Mouse (Mus musculus): ENCODE results near the gene Zfp160. TPM values are rescaled to one million over a fixed set of nuclear protein-coding genes. Genes with fewer than 3 reads are reported as not detected.

The Zfp160 gene
- total RNA-seq, 2 experiments from 2014 or later = 18.3 to 23.4 TPM

Other genes starting within 250 kb of the Zfp160 start
- not detected in 2 replicates for gene Vmn1r228, start 222.7 kb upstream of the Zfp160 start, total RNA-seq (2015)
- not detected in 2 replicates for gene Vmn1r228, start 222.7 kb upstream of the Zfp160 start, total RNA-seq (2017)
- not detected in 2 replicates for gene Vmn1r229, start 197.3 kb upstream of the Zfp160 start, total RNA-seq (2015)
- not detected in 2 replicates for gene Vmn1r229, start 197.3 kb upstream of the Zfp160 start, total RNA-seq (2017)
- not detected in 2 replicates for gene Vmn1r230, start 168.5 kb upstream of the Zfp160 start, total RNA-seq (2015)
- gene Vmn1r230, start 168.5 kb upstream of the Zfp160 start, total RNA-seq (2017) = not detected in 2 replicates
- not detected in 2 replicates for gene Vmn1r231, start 103.8 kb upstream of the Zfp160 start, total RNA-seq (2015)
- gene Vmn1r231, start 103.8 kb upstream of the Zfp160 start, total RNA-seq (2017) = not detected in 2 replicates
- gene Vmn1r232, start 89.2 kb upstream of the Zfp160 start, total RNA-seq (2015) = not detected in 2 replicates
- not detected in 2 replicates for gene Vmn1r232, start 89.2 kb upstream of the Zfp160 start, total RNA-seq (2017)
- gene Ppp2r1a, start 63.6 kb upstream of the Zfp160 start, total RNA-seq (2015) = 284 and 300 TPM in 2 replicates
- gene Ppp2r1a, start 63.6 kb upstream of the Zfp160 start, total RNA-seq (2017) = 151 and 154 TPM in 2 replicates
- gene Vmn1r233, start 12.4 kb upstream of the Zfp160 start, total RNA-seq (2015) = not detected in 2 replicates
- gene Vmn1r233, start 12.4 kb upstream of the Zfp160 start, total RNA-seq (2017) = not detected in 2 replicates
- gene Vmn1r234, start 217.2 kb downstream of the Zfp160 start, total RNA-seq (2015) = not detected in 2 replicates
- not detected in 2 replicates for gene Vmn1r234, start 217.2 kb downstream of the Zfp160 start, total RNA-seq (2017)
- gene Vmn1r235, start 247.5 kb downstream of the Zfp160 start, total RNA-seq (2015) = not detected in 2 replicates
- not detected in 2 replicates for gene Vmn1r235, start 247.5 kb downstream of the Zfp160 start, total RNA-seq (2017)